Comparison of ENCODE assay signal across 7 mouse cellular contexts in the genomic region with DNA sequence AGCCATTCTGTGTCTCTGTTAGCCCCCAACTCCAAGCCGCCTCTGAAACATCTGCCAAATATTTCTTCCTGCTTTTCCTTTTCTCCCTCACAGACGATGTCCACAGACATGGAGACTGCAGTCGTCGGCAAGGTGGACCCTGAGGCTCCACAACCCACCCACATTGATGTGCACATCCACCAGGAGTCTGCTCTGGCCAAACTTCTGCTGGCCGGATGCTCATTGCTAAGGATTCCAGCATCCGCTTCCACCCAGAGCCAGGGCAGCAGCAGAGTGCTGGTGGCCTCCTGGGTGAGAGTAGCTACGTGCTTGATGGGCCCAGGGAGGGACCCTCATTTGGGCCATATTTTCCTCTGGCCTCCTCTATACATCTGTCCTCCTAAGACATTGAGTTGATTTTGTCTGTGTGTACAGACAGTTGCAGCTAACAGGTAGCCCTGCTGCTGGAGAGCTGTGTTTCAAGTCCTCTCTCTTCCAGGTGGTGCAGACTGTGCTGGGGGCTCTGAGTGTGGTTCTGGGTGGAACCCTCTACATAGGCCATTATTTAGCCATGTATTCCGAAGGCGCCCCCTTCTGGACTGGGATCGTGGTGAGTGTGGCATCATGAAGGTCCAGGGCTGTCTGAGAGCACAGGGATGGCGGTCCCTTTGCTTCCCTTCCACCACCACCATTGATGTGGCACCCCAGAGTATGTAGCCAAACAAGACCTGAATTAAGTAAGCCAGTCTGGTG. TPM values are rescaled to one million over a fixed set of nuclear protein-coding genes. Genes with fewer than 3 reads are reported as not detected.
DNase-seq lines count a peak whose midpoint lies in the region; ATAC-seq and TF ChIP-seq lines count a peak whose summit lies in the region.

No protein-coding gene starts in this region.

- TF ChIP-seq POLR2A in kidney, adult 2 months (IDR thresholded peaks at IDR 0.05; ENCODE audit: low read depth, low read length): no peak
- TF ChIP-seq POLR2A in lung, adult 2 months (IDR thresholded peaks at IDR 0.05; ENCODE audit: borderline replicate concordance, extremely low read depth, low read depth, low read length): no peak

- H3K4me1 ChIP-seq in kidney, adult 2 months (ENCODE audit: control insufficient read depth, insufficient read depth, low read length): peaks cover 13% of the 10 kb centered on the region; the same call in 1 of the 2 replicates
- H3K4me1 ChIP-seq in lung, adult 2 months (ENCODE audit: control insufficient read depth, insufficient read depth, low read length): peaks cover 14% of the 10 kb centered on the region

- peak; percentile 12 for DNase-seq in 416B (ENCODE audit: low read depth)
- DNase-seq in B cell, adult 2 months: peak; percentile 32 to 49
- peak; percentile 48 to 67 for DNase-seq in heart, adult 18-20 months
- peak; percentile 82 for DNase-seq in kidney, adult 2 months
- peak; percentile 58 for DNase-seq in lung, adult 2 months
- peak; percentile 53 for DNase-seq in splenic B cell, adult 2 months (ENCODE audit: low read depth, low spot score)

- H3K36me3 ChIP-seq in kidney, adult 2 months (ENCODE audit: control insufficient read depth, insufficient read depth, low read length): peaks cover 6% of the 10 kb centered on the region; the same call in 1 of the 2 replicates
- no peaks in the 10 kb centered on the region for H3K36me3 ChIP-seq in splenic B cell, adult 2 months (ENCODE audit: control insufficient read depth, insufficient read depth, low read length, poor library complexity, severe bottlenecking)

- no peaks in the 10 kb centered on the region for H3K27me3 ChIP-seq in kidney, adult 2 months (replicated peaks; ENCODE audit: control insufficient read depth, insufficient read depth, low read length)
- H3K27me3 ChIP-seq in splenic B cell, adult 2 months (ENCODE audit: control insufficient read depth, insufficient read depth, low read length, poor library complexity, severe bottlenecking): no peaks in the 10 kb centered on the region

- 34% methylated on average over 11 of the region's 11 CpGs for WGBS in kidney, adult 2 months
- 31% methylated on average over 11 of the region's 11 CpGs for WGBS in lung, adult 2 months

- H3K4me3 ChIP-seq in kidney, adult 2 months (ENCODE audit: insufficient read depth, low read depth, low read length): peak overlapping the region; percentile 63
- peak overlapping the region; percentile 88 for H3K4me3 ChIP-seq in lung, adult 2 months (replicated peaks; ENCODE audit: extremely low read depth, low read depth, low read length)

- ATAC-seq in frontal cortex, adult (ENCODE audit: low TSS enrichment): no peak

- peak overlapping the region; percentile 70 for H3K27ac ChIP-seq in kidney, adult 2 months (ENCODE audit: insufficient read depth, low read depth, low read length)

- peak; percentile 68 for TF ChIP-seq CTCF in kidney, adult 2 months (conservative IDR thresholded peaks at IDR 0.05; ENCODE audit: insufficient read depth, insufficient read length, low read depth, low read length)
- TF ChIP-seq CTCF in lung, adult 2 months (IDR thresholded peaks at IDR 0.05; ENCODE audit: insufficient read depth, low read length): peak; percentile 39; the same call in 1 of the 2 replicates

RNA-seq across cellular contexts. Expression of gene Tmem176b, which starts 1.0 kb away (rescaled TPM):
- total RNA-seq in heart, adult 18-20 months (2021): 10 to 100 TPM; 39.3 to 54.1 TPM
- 1,386 and 1,411 TPM in 2 replicates for polyA plus RNA-seq in kidney, adult 2 months (2012; rRNA removed)
- polyA plus RNA-seq in lung, adult 2 months (2012; rRNA removed): 521 and 609 TPM in 2 replicates

RNA-seq across cellular contexts. Expression of gene Tmem176a, which starts 1.6 kb away (rescaled TPM):
- total RNA-seq in heart, adult 18-20 months (2021): 10 to 100 TPM; 14.7 to 20.6 TPM
- polyA plus RNA-seq in kidney, adult 2 months (2012; rRNA removed): 509 and 544 TPM in 2 replicates
- 254 and 269 TPM in 2 replicates for polyA plus RNA-seq in lung, adult 2 months (2012; rRNA removed)

RNA-seq across cellular contexts. Expression of gene Aoc1, which starts 30.4 kb away (rescaled TPM):
- total RNA-seq in heart, adult 18-20 months (2021): not detected
- 7.3 and 7.7 TPM in 2 replicates for polyA plus RNA-seq in kidney, adult 2 months (2012; rRNA removed)
- 4.8 and 8.1 TPM in 2 replicates for polyA plus RNA-seq in lung, adult 2 months (2012; rRNA removed)

Comparison
In these comparisons a context has a peak if more than half of its experiments do, and no peak if none do; other contexts are left out.
1. DNase-seq: peak in every context shown above with its lines; median percentile 82 in kidney, adult 2 months; 58 in lung, adult 2 months; 58 in heart, adult 18-20 months; 53 in splenic B cell, adult 2 months; 40 in B cell, adult 2 months; 12 in 416B.